Mouse (Mus musculus) bone marrow macrophage, adult 2 months (primary cell): ENCODE measurements around the gene Prkd2. TPM values are rescaled to one million over a fixed set of nuclear protein-coding genes. Genes with fewer than 3 reads are reported as not detected.

ENCODE experiments used
- H3K27ac ChIP-seq: 2 replicates; pipeline ENCODE4 v1.5.1; 2012; ENCODE audit warnings: low read depth, low read length; ENCODE audit not compliant: insufficient read depth
- H3K4me1 ChIP-seq: 2 replicates; pipeline ENCODE4 v1.6.1; 2012; ENCODE audit warnings: low read length; ENCODE audit not compliant: control insufficient read depth, insufficient read depth
- H3K4me3 ChIP-seq: 2 replicates; pipeline ENCODE4 v1.5.1; 2012; ENCODE audit warnings: mild to moderate bottlenecking, low read length, moderate library complexity; ENCODE audit not compliant: insufficient read depth
- CTCF ChIP-seq: IDR thresholded peaks from 2 replicates; pipeline ENCODE4 v1.5.1; 2012; ENCODE audit warnings: low read depth, mild to moderate bottlenecking, low read length, moderate library complexity
- POLR2A ChIP-seq: IDR thresholded peaks from 2 replicates; pipeline ENCODE4 v1.6.1; 2012; ENCODE audit warnings: mild to moderate bottlenecking, low read depth, low read length, borderline replicate concordance
- polyA plus RNA-seq: library from polyadenylated mRNA; stranded (reverse); fragments of >200 nt; gene quantifications from 2 replicates; pipeline ENCODE4 v1.2.4, GENCODE M21; 2012; ENCODE audit not compliant: missing spikeins, insufficient read depth, insufficient read length

Prkd2 gene
- polyA plus RNA-seq, 1 experiment, result 9.8 TPM

GRCm38 (mm10) chr7:16874756-16875309, 32.1 kb downstream of the Prkd2 start:
- TF ChIP-seq POLR2A (no peak), CTCF (no peak)

GRCm38 (mm10) chr7:16875310-16875325, 32.4 kb downstream of the Prkd2 start, which contains the start of gene Dact3:
Gene Dact3, plus strand, starts transcription at chr7:16875317.
- H3K4me3 ChIP-seq, result peak within 1 kb of the TSS; percentile 55
- no peaks in the 10 kb centered on the region; the same call in 1 of the 2 replicates for H3K4me1 ChIP-seq
- H3K27ac ChIP-seq, result peak within 1 kb of the TSS; percentile 67
- no peak for TF ChIP-seq POLR2A
- no peak for TF ChIP-seq CTCF

More at GRCm38 (mm10) chr7:16874756-16875309, 32.1 kb downstream of the Prkd2 start:
- peak overlapping the region; percentile 67 for H3K27ac ChIP-seq
- no peaks in the 10 kb centered on the region for H3K4me1 ChIP-seq
- peak overlapping the region; percentile 53 for H3K4me3 ChIP-seq

GRCm38 (mm10) chr7:16875326-16875725, 32.6 kb downstream of the Prkd2 start:
- Histone ChIP-seq H3K4me3 (peak overlapping the region; percentile 55), H3K27ac (no peak overlapping the region), H3K4me1 (peaks cover 2% of the 10 kb centered on the region)
- TF ChIP-seq CTCF, result no peak
- no peak for TF ChIP-seq POLR2A

GRCm38 (mm10) chr7:16876006-16876405, 33.3 kb downstream of the Prkd2 start:
- Histone ChIP-seq H3K27ac (no peak overlapping the region), H3K4me1 (peaks cover 8% of the 10 kb centered on the region), H3K4me3 (no peak overlapping the region)
- no peak for TF ChIP-seq CTCF
- no peak for TF ChIP-seq POLR2A

- Histone ChIP-seq H3K4me1 (peaks cover 8% of the 10 kb centered on the region), H3K27ac (no peak overlapping the region)
Observed at GRCm38 (mm10) chr7:16876608-16877007, 33.9 kb downstream of the Prkd2 start.

GRCm38 (mm10) chr7:16877717-16878116, 35.0 kb downstream of the Prkd2 start:
- no peak for TF ChIP-seq CTCF
- no peak for TF ChIP-seq POLR2A
- Histone ChIP-seq H3K27ac (no peak overlapping the region), H3K4me1 (peaks cover 8% of the 10 kb centered on the region)

More at GRCm38 (mm10) chr7:16876608-16877007, 33.9 kb downstream of the Prkd2 start:
- H3K4me3 ChIP-seq, result no peak overlapping the region
- TF ChIP-seq POLR2A, result no peak
- no peak for TF ChIP-seq CTCF

GRCm38 (mm10) chr7:16879796-16880547, 37.3 kb downstream of the Prkd2 start:
- H3K4me3 ChIP-seq, result no peak overlapping the region
- peaks cover 8% of the 10 kb centered on the region for H3K4me1 ChIP-seq
- H3K27ac ChIP-seq, result no peak overlapping the region
- no peak for TF ChIP-seq CTCF
- TF ChIP-seq POLR2A, result no peak

More at GRCm38 (mm10) chr7:16877717-16878116, 35.0 kb downstream of the Prkd2 start:
- H3K4me3 ChIP-seq, result no peak overlapping the region

- H3K4me3 ChIP-seq, result no peak overlapping the region
- peaks cover 8% of the 10 kb centered on the region for H3K4me1 ChIP-seq
- no peak overlapping the region for H3K27ac ChIP-seq
- TF ChIP-seq POLR2A (no peak), CTCF (no peak)
Observed at GRCm38 (mm10) chr7:16880615-16881014, 37.9 kb downstream of the Prkd2 start.

GRCm38 (mm10) chr7:16883162-16883561, 40.5 kb downstream of the Prkd2 start:
- H3K27ac ChIP-seq, result no peak overlapping the region
- TF ChIP-seq POLR2A, result no peak
- TF ChIP-seq CTCF, result no peak
- peaks cover 8% of the 10 kb centered on the region for H3K4me1 ChIP-seq
- H3K4me3 ChIP-seq, result no peak overlapping the region

GRCm38 (mm10) chr7:16884334-16884733, 41.6 kb downstream of the Prkd2 start:
- Histone ChIP-seq H3K27ac (no peak overlapping the region), H3K4me3 (no peak overlapping the region), H3K4me1 (peaks cover 8% of the 10 kb centered on the region)
- no peak for TF ChIP-seq CTCF
- TF ChIP-seq POLR2A, result no peak

GRCm38 (mm10) chr7:16885271-16885776, 42.6 kb downstream of the Prkd2 start:
- H3K27ac ChIP-seq, result no peak overlapping the region
- peaks cover 6% of the 10 kb centered on the region for H3K4me1 ChIP-seq
- H3K4me3 ChIP-seq, result peak overlapping the region; percentile 25; the same call in 1 of the 2 replicates
- no peak for TF ChIP-seq POLR2A
- no peak for TF ChIP-seq CTCF
